Mouse (Mus musculus) forebrain, embryonic 12.5 days (tissue): ENCODE data around the gene Gprc5a. TPM values are rescaled to one million over a fixed set of nuclear protein-coding genes. Genes with fewer than 3 reads are reported as not detected.
A peak's percentile ranks its signal among the peaks of the same experiment; 100 is the strongest.

Experiments used
- ATAC-seq: fragments of 200-750 bp; cut with Nextera tagmentation; 2 replicates; pipeline ENCODE4 v1.8.0; 2017; ENCODE audit warnings: moderate TSS enrichment; ENCODE audit not compliant: low FRiP score
- H3K27ac ChIP-seq: fragments of 300-500 bp; sonication (generic); 2 replicates; pipeline ENCODE4 v1.5.1; 2016; ENCODE audit warnings: mild to moderate bottlenecking
- H3K27me3 ChIP-seq: fragments of 300-500 bp; sonication (generic); 2 replicates; pipeline ENCODE4 v1.6.1; 2016; ENCODE audit warnings: mild to moderate bottlenecking
- H3K36me3 ChIP-seq: fragments of 300-500 bp; sonication (generic); replicated peaks from 2 replicates; pipeline ENCODE4 v1.6.1; 2016; ENCODE audit warnings: mild to moderate bottlenecking
- H3K4me1 ChIP-seq: fragments of 300-500 bp; sonication (generic); 2 replicates; pipeline ENCODE4 v1.6.1; 2016
- H3K4me2 ChIP-seq: fragments of 300-500 bp; sonication (generic); 2 replicates; pipeline ENCODE4 v1.6.1; 2016; ENCODE audit warnings: mild to moderate bottlenecking, moderate library complexity
- H3K4me3 ChIP-seq: fragments of 300-500 bp; sonication (generic); replicated peaks from 2 replicates; pipeline ENCODE4 v1.5.1; 2016; ENCODE audit warnings: mild to moderate bottlenecking
- H3K9ac ChIP-seq: fragments of 300-500 bp; sonication (generic); 2 replicates; pipeline ENCODE4 v1.6.1; 2016; ENCODE audit warnings: mild to moderate bottlenecking
- H3K9me3 ChIP-seq: fragments of 300-500 bp; sonication (generic); 2 replicates; pipeline ENCODE4 v1.6.1; 2016
- WGBS: fragments of 180-500 bp; shearing (Covaris S2); methylation state at CpG from one replicate; pipeline ENCODE4 v1.1.7; 2016; 5-methylcytosine and 5-hydroxymethylcytosine counted together
- polyA plus RNA-seq: library from polyadenylated mRNA; unstranded; fragments of >200 nt; fragmentation: Nextera tagmentation; extraction: Ambion mirVana; gene quantifications from 2 replicates; pipeline ENCODE4 v1.2.1, GENCODE M21; 2016

Gene Gprc5a
- polyA plus RNA-seq, result 1.7 and 1.8 TPM in 2 replicates

DNA sequence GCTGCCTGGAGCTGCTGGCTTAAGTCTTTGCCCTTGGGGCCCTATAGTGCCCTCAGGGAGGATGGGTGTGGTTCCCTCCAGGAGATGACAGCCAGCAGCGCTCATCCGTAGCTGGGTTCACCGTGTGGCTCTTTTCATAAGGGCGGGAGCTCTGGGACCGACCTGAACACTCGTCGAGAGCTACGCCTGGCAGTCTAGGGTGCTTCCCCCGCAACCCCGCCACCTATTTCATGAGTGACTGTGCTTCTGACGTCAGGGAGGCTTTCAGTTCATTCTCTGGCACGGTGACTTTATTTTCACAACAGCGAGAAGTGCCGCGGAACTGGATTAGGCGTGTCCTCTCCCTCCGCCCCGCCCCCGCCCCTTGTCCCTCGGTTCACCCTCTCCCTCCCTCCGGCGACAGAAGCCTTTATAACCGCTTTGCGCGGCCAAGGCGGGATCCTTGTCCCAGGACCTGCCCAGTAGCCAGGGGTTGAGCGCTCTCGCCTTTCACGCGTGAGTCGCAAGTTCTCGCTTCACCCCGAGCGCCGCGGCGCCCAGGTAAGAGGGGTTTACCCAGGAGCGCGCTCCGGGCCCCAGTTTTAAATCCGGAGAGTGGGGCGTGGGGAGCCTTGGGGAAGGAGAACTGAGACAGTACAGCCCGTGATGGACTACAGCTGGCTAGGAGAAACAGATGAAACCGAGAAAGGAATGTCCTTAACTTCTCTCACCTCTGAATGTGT lies at the start of gene Gprc5a:
Gprc5a (plus strand) TSS at position 416 of the 722 bp plus-strand sequence.
- Histone ChIP-seq H3K27me3 (peaks cover 34% of the 10 kb centered on the region), H3K36me3 (no peaks in the 10 kb centered on the region), H3K9ac (peak within 1 kb of the TSS; percentile 59), H3K4me1 (peaks cover 28% of the 10 kb centered on the region), H3K4me2 (peak within 1 kb of the TSS; percentile 76), H3K27ac (no peak within 1 kb of the TSS), H3K9me3 (no peaks in the 10 kb centered on the region), H3K4me3 (peak within 1 kb of the TSS; percentile 47)
- whole genome bisulfite sequencing, result under 1% methylated on average over 43 of the region's 44 CpGs
- ATAC-seq, result peak; percentile 65

DNA sequence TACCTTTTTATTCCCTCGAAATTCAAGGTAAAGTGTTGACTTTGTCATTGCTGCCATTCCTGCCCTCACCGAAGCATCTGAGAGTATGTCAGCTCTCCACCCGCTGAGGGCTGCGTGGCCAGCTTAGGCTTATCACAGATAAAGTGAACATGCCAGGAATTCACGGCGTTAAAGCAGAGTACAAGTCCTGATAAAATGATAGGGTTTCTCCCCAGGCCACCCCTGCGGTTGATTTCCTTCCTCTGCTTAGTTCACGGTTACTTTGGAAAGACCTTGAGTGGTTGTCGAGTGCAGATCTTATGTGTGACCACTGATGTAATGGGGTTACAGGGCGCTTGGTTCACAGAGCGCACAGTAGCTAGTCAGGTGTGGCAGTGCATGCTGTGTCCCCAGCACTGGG lies 48.2 kb upstream of the Gprc5a start:
- Histone ChIP-seq H3K4me3 (no peak overlapping the region), H3K4me2 (no peak overlapping the region), H3K9me3 (no peaks in the 10 kb centered on the region), H3K4me1 (peaks cover 5% of the 10 kb centered on the region), H3K27ac (no peak overlapping the region), H3K9ac (no peak overlapping the region), H3K27me3 (no peaks in the 10 kb centered on the region), H3K36me3 (peaks cover 86% of the 10 kb centered on the region)
- ATAC-seq, result no peak
- 96% methylated on average over 11 of the region's 11 CpGs for WGBS

DNA sequence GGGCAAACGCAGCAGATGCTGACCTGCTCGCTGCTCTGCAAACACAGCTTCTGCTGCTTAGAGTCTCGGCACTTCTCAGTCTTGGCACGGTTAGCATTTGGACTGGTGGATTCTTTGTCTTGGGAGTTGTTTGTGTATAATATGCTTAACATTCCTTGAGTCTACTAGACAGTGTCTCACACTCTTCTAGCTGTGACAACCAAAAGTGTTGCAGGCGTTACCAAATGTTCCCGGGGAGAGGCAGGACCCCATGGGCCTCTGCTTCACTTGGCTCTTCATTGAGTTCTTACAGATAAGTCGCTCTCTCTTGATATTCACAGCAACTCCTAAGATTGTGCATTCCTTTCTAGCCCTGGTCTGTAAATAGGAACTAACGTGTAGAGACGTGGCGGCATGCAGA lies 45.9 kb upstream of the Gprc5a start:
- Histone ChIP-seq H3K4me1 (no peaks in the 10 kb centered on the region), H3K27ac (no peak overlapping the region), H3K4me3 (no peak overlapping the region), H3K4me2 (no peak overlapping the region), H3K27me3 (no peaks in the 10 kb centered on the region), H3K36me3 (peaks cover 100% of the 10 kb centered on the region), H3K9me3 (no peaks in the 10 kb centered on the region), H3K9ac (no peak overlapping the region)
- 93% methylated on average over 10 of the region's 10 CpGs for WGBS
- ATAC-seq, result no peak

DNA sequence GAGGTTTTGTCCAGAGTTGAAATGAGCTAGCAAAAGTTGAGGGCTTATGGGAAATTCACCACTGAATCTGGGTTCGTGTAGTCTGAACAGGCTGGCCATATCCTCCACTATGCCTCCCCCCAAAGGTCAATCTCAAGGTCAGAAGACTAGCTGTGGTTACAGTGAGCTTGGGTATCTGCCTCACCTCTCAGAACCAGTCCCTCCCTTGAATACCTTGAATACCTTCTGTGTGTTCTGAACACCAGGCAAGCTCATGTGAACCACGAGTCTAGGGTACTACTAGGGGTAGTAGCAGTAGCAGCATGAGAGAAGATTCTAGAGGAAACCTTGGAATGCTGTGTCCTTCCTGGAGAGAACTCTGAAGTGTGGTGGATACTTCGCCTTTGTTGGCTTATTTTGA lies 43.8 kb upstream of the Gprc5a start:
- Histone ChIP-seq H3K9ac (no peak overlapping the region), H3K36me3 (peaks cover 86% of the 10 kb centered on the region), H3K4me2 (no peak overlapping the region), H3K9me3 (no peaks in the 10 kb centered on the region), H3K4me3 (no peak overlapping the region), H3K4me1 (no peaks in the 10 kb centered on the region), H3K27ac (no peak overlapping the region), H3K27me3 (no peaks in the 10 kb centered on the region)
- ATAC-seq, result no peak
- WGBS, result 92% methylated on average over 3 of the region's 3 CpGs

DNA sequence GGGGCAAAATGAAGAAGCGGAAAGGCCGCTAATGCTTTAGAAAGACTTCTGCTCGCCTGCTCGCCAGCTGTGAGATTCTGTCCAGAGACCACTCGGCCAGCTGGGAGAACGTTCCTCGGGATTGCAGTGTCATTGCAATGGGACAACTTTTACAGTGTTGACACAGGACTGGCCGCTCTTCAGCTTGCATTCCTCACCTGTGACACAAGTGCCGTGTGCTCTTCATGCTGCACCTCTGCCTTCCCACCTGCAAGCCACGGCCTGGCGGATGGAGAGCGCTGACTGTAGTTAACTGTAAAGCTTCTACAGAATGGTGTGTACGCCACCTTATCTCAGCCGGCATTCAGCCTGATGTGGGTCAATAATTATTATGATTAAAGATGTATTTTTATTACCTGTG lies 42.1 kb upstream of the Gprc5a start:
- Histone ChIP-seq H3K9me3 (no peaks in the 10 kb centered on the region), H3K4me2 (no peak overlapping the region), H3K27me3 (no peaks in the 10 kb centered on the region), H3K36me3 (peaks cover 68% of the 10 kb centered on the region), H3K4me1 (no peaks in the 10 kb centered on the region), H3K27ac (no peak overlapping the region), H3K4me3 (no peak overlapping the region), H3K9ac (no peak overlapping the region)
- no peak for ATAC-seq
- WGBS, result 96% methylated on average over 14 of the region's 14 CpGs

DNA sequence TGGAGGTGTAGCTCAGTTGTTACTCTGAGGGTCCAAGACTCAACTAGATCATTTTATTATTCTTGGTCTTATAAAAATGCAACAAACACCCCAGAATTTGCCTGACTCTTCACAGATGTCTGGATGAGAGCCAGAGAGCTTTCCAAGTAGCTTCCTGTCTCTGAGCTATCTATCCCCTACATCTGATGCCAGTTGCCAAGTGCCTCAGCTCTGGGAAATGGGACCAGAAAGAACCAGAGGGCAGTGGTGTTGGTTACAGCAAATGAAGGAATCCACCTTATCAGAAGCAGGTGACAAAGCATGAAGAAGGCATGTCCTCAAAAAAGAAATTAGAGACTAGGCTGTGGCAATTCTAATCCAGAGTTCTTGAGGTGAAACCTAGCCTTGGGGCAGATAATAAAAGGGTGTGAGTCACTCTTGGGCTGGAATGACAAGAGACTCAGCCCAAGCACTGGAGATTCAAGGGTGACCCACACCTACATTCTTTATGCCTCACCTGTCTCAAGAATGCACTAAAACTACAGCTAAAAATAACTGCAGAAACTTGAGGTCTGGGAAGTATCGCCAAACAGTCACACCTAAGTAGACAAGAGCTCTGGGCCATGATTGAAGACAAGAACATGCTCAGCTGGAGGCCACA lies 40.5 kb upstream of the Gprc5a start:
- peaks cover 53% of the 10 kb centered on the region for H3K36me3 ChIP-seq
- no peaks in the 10 kb centered on the region for H3K27me3 ChIP-seq
- no peak overlapping the region for H3K4me2 ChIP-seq
- H3K9me3 ChIP-seq, result no peaks in the 10 kb centered on the region
- no peak overlapping the region for H3K9ac ChIP-seq
- H3K27ac ChIP-seq, result no peak overlapping the region
- no peaks in the 10 kb centered on the region for H3K4me1 ChIP-seq
- 94% methylated on average over 1 of the region's 1 CpGs for WGBS
- H3K4me3 ChIP-seq, result no peak overlapping the region
- no peak for ATAC-seq

DNA sequence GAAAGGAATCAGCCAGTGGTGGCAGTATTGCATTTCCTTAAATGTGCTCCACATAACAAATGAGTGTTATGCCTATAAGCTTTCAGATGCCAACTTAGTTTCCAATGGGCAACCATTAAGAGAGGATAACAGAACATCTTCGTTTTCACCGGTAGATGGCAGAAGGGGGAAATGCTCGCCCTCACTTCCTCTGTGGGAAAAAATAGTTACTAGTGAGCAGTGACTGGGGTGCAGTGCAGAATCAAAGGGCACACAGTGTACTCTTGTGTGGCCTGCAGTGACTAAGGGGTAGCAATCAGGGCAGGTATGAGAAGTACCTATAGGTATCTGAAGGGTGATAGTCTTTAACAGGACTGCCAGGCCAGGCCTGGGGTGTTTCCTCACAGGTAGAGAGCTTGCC lies 39.2 kb upstream of the Gprc5a start:
- H3K4me3 ChIP-seq, result no peak overlapping the region
- no peak overlapping the region for H3K9ac ChIP-seq
- ATAC-seq, result no peak
- WGBS, result 9% methylated on average over 3 of the region's 3 CpGs
- H3K4me1 ChIP-seq, result no peaks in the 10 kb centered on the region
- H3K4me2 ChIP-seq, result no peak overlapping the region
- H3K27me3 ChIP-seq, result no peaks in the 10 kb centered on the region
- no peaks in the 10 kb centered on the region for H3K9me3 ChIP-seq
- H3K36me3 ChIP-seq, result peaks cover 40% of the 10 kb centered on the region
- no peak overlapping the region for H3K27ac ChIP-seq

DNA sequence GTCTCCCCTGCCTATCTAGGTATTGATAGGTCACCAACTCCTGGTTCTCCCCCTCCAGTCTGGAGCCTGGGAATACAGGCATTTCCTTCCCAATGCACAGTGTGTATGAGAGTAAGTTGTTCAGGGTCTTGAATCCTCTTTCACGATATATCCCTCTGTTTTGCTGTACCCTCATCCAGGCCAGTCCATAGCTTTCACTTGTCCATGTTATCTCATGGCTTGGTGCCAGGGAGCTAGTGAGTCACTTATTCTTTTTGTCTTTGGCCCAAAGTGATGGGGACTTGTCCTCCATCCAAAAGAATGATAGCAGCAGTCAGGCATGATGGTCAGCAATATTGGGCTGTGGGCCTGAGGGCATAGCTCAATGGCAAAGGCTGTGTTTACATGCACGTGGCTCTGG lies 38.7 kb upstream of the Gprc5a start:
- Histone ChIP-seq H3K4me1 (no peaks in the 10 kb centered on the region), H3K9me3 (no peaks in the 10 kb centered on the region), H3K27ac (no peak overlapping the region), H3K4me2 (no peak overlapping the region), H3K4me3 (no peak overlapping the region), H3K9ac (no peak overlapping the region), H3K36me3 (peaks cover 35% of the 10 kb centered on the region), H3K27me3 (no peaks in the 10 kb centered on the region)
- 89% methylated on average over 2 of the region's 2 CpGs for WGBS
- ATAC-seq, result no peak

DNA sequence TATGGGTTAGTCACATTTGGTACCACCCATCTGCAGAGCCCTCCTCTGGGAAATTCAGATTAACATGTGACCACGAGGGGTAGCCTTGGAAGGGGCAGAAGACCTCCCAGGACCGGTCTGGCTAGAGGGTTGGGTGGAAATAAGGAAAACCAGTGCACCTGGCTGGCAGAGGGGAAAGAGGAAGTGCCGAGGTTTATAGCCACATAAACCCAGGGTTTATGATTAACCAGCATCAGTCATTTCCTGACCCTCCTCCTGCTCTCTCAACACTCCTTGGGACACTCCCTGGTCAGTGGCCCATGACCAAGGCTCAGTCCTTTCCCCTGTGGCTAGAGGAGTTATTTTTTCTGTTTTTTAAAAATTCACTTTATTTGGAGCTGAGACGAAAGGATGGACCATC lies 36.2 kb upstream of the Gprc5a start:
- H3K27me3 ChIP-seq, result no peaks in the 10 kb centered on the region

DNA sequence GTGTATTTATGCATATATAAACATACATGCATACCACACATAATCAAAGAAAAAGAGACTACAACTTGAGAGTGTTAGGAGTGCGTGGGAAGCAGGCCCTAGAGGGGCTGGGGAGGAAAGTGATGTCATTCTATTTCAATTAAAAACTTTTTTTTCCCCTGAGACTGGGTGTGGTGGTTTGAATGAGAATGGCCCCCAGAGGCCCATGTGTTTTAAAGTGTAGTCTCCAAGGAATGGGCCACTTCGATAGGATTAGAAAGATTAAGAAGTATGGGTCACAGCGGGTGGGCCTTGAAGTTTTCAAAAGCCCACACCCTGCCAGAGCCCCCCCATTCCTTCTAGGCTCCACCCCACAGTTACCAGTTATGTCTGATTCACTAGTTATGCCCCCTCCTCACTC lies 26.8 kb upstream of the Gprc5a start:
- peaks cover 24% of the 10 kb centered on the region for H3K4me1 ChIP-seq
- H3K27me3 ChIP-seq, result peaks cover 19% of the 10 kb centered on the region; the same call in 1 of the 2 replicates
- WGBS, result 14% methylated on average over 3 of the region's 3 CpGs
- ATAC-seq, result peak; percentile 61; the same call in 1 of the 2 replicates
- H3K4me3 ChIP-seq, result no peak overlapping the region
- no peak overlapping the region for H3K4me2 ChIP-seq
- H3K9ac ChIP-seq, result no peak overlapping the region
- no peaks in the 10 kb centered on the region for H3K36me3 ChIP-seq
- H3K9me3 ChIP-seq, result no peaks in the 10 kb centered on the region
- no peak overlapping the region for H3K27ac ChIP-seq

More for the DNA sequence above, 36.2 kb upstream of the Gprc5a start:
- H3K4me2 ChIP-seq, result no peak overlapping the region
- 84% methylated on average over 4 of the region's 4 CpGs for WGBS
- no peak overlapping the region for H3K9ac ChIP-seq
- H3K36me3 ChIP-seq, result peaks cover 10% of the 10 kb centered on the region
- no peak overlapping the region for H3K4me3 ChIP-seq
- H3K27ac ChIP-seq, result no peak overlapping the region
- ATAC-seq, result no peak
- no peaks in the 10 kb centered on the region for H3K4me1 ChIP-seq
- no peaks in the 10 kb centered on the region for H3K9me3 ChIP-seq

DNA sequence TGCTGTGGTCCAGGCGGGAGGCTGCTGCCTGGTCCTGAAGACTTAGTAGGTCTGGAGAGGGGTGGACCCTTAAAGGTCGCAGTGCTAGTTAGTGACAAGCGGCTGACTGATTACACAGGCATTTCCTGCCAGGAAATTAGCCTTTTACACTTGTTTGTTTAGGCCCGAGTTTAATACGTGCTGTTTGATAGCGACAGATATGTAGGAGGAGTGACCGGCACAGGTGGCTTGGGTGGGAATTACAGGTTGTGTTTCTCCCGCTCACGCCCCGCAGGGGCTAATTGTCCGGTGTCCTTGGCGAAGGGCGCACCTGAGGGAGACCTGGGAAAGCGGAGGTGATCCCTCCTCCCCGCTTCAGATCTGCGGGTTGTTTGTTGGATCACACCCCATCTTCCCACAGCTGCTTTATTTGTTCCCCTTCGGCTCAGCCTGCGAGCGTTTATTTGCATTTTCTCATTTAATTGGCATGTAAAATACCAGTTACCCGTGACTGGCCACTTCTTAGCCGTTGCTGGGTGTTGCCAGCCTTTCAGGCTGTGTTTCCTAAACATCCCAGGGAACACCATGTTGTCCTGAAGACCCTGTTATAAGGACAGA lies 25.1 kb upstream of the Gprc5a start:
- H3K27ac ChIP-seq, result no peak overlapping the region
- peak overlapping the region; percentile 45 for H3K4me2 ChIP-seq
- peaks cover 24% of the 10 kb centered on the region for H3K4me1 ChIP-seq
- H3K36me3 ChIP-seq, result no peaks in the 10 kb centered on the region
- ATAC-seq, result no peak
- H3K9ac ChIP-seq, result no peak overlapping the region
- 8% methylated on average over 21 of the region's 21 CpGs for WGBS
- no peak overlapping the region; the same call in 1 of the 2 replicates for H3K4me3 ChIP-seq
- peaks cover 23% of the 10 kb centered on the region; the same call in 1 of the 2 replicates for H3K27me3 ChIP-seq
- no peaks in the 10 kb centered on the region for H3K9me3 ChIP-seq

DNA sequence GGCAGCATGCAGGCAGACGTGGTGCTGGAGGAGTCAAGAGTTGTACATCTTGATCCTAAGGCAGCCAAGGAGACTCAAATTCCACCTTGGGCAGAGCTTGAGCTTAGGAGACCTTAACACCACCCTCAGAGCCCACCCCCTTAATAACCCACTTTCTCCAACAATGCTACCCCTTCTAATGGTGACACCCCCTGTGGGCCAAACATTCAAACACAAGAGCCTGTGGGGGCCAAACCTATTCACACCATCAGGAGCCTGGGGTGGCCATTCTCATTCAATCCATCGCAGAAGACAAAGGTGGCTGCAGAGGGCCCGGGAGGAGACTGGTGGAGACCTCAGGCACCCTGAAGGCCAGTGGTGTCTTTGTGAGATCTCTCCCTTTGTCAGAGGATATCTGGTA lies 23.5 kb upstream of the Gprc5a start:
- Histone ChIP-seq H3K4me3 (no peak overlapping the region), H3K27ac (no peak overlapping the region), H3K36me3 (no peaks in the 10 kb centered on the region), H3K9ac (no peak overlapping the region), H3K27me3 (peaks cover 29% of the 10 kb centered on the region; the same call in 1 of the 2 replicates), H3K9me3 (no peaks in the 10 kb centered on the region), H3K4me1 (peaks cover 24% of the 10 kb centered on the region), H3K4me2 (no peak overlapping the region)
- WGBS, result 36% methylated on average over 3 of the region's 3 CpGs
- ATAC-seq, result no peak
